Mouse (Mus musculus) urinary bladder, postnatal 4 days (tissue): Measurements from ENCODE around the gene Atp5h.
"Not testable (repeated sequence)": the region's sequence is repeated elsewhere in the genome, so short reads cannot be mapped to it uniquely, and the experiment has no call there.

ENCODE experiments used
- DNase-seq, 2 experiments: peaks; one replicate each; pipeline ENCODE4 v3.0.0; 2021 to 2022; ENCODE audit warnings: low spot score in 2 of 2

Gene Atp5h

GRCm38 (mm10) chr11:115400126-115400525 is 19.6 kb downstream of the Atp5h start:
- DNase-seq, result no peak

- no peak for DNase-seq
These were observed 21.7 kb downstream of the Atp5h start for GRCm38 (mm10) chr11:115398085-115398484.

DNA sequence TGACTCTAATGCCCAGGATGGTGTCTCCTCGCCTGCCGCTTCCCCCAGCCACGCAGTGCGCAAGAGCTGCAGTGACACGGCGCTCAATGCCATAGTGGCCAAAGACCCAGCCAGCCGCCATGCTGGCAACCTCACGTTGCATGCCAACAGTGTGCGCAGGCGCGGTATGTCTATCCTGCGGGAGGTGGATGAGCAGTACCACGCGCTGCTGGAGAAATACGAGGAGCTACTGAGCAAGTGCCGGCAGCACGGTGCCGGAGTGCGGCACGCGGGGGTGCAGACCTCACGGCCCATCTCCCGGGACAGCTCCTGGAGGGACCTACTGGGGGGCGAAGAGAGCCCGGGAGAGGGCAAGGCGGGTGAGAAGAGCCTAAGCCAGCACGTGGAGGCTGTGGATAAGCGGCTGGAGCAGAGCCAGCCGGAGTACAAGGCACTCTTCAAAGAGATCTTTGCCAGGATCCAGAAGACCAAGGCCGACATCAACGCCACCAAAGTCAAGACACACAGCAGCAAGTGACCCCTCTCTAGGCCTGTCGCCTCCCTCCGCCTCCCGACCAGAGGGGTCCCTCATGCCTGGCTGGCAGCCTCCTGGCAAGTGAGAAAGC is 25.9 kb downstream of the Atp5h start:
- DNase-seq, result no peak

- DNase-seq, result no peak
These were observed 28.4 kb downstream of the Atp5h start for GRCm38 (mm10) chr11:115391358-115391757.

GRCm38 (mm10) chr11:115386859-115387258 is 32.9 kb downstream of the Atp5h start:
- DNase-seq, result not testable (repeated sequence)

GRCm38 (mm10) chr11:115384587-115384986 is 35.2 kb downstream of the Atp5h start:
- no peak for DNase-seq

DNA sequence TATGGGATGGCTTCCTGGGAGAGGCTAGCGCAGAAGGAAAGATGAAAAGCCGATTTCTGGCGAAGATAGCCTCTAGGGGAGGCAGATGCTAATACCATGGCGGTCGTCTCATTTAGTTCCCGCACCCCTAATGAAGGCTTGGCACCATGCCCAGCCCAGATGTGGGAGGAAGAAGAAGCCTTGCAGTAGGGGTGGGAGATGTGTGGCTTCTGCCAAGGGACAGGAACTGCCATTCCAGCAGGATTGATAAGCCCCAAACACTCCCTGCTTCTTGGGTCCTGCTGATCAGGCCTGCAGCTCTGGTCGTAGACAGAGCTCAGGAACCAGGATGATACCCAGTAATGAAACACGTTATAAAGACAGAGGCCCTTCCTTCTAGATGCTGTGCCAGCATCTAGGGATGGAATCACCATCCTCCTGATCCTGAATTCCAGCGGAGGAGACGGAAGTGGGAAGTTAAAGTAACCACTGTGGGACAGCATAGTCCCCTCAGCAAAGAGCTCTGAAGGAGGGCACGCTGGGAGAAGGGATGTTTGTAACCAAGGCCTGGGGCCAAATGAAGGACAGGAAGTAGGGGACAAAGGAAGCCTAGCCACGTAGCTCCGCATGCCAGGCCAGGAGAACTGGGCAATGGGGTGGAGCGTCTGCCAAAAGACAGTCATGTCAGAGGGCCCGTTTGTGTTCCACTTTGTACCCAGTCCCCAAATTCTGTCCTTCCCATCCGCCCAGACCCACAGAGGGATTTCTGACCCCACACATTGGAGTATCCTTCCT is 35.9 kb downstream of the Atp5h start:
- DNase-seq, result peak in 1 of 2 experiments; percentile 43

DNA sequence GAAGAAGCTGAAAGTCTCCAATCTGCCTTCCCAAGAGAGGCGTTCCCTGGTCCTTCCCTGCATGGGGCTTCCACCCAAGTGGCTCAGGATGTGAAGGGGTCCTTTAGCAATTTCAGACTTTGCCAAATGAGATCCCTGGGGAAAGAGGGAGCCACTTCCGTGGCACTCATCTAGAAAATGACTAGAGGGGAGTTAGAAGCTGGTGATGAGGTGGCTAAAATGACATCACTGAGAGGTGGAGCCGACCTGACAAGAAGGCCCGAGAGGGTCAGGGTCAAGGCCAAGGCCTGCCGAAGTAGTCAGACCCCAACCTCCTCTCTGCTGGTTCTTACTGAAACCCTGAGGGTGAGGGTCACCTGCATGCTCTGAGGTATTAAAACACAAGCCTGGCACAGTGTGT is 36.9 kb downstream of the Atp5h start:
- DNase-seq, result no peak

- DNase-seq, result peak; percentile 88 to 92
These were observed 37.8 kb downstream of the Atp5h start, which contains the start of gene Cdr2l for GRCm38 (mm10) chr11:115381743-115382539. Gene Cdr2l, plus strand, starts transcription at chr11:115381916.

GRCm38 (mm10) chr11:115381276-115381675 is 38.5 kb downstream of the Atp5h start:
- no peak for DNase-seq

- DNase-seq, result no peak
These were observed 41.9 kb downstream of the Atp5h start for GRCm38 (mm10) chr11:115377854-115378253.

- no peak for DNase-seq
These were observed 42.5 kb downstream of the Atp5h start for GRCm38 (mm10) chr11:115377254-115377653.

GRCm38 (mm10) chr11:115376722-115377121 is 43.0 kb downstream of the Atp5h start:
- no peak for DNase-seq

DNA sequence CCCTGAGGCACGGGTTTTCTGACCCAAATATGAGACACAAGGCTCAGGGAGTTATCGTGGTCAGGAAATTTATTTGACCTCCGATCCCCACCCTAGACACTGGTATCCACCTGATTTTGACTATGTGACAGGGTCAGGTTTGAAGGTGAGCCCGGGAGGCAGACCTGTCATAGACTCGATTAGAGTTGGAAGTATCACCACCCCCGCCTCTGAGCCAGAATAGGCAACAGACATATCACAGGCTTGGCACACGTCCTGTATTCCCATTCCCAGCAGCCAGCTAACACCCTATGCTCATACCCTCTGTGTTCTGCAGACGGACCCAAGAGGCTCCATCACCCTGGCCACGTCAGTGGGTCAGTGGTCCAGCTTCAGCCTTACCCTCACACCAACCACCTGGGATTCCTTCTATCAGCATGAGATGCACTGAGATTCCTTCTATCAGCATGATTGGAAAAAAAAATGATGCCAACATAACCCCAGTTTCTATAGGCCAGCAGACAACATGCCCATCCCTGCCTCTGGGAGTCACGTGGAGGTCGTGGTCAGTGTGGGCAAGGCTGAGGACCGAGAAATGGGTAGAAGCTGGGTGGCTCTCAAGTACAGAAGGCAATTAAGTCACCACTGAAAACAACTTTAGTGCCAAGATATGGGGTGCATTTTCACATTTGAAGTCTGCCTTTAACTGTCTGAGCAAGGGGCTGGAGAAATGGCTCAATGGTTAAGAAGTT is 44.9 kb downstream of the Atp5h start:
- no peak for DNase-seq

GRCm38 (mm10) chr11:115373805-115374694 is 45.7 kb downstream of the Atp5h start:
- DNase-seq, result peak; percentile 44 to 75

DNA sequence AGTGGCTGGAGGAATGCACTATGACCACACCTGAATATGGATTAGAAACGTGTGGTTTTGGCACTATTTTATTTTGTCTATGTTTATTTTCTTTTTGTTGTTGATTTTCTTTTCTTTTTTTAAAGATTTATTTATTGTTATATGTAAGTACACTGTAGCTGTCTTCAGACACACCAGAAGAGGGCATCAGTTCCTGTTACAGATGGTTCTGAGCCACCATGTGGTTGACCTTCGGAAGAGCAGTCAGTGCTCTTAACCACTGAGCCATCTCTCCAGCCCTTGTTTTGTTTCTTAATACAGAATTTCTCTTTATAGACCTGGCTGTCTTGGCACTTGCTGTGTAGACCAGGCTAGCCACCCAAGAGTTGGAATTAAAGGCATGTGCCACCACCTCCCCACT is 47.0 kb downstream of the Atp5h start:
- DNase-seq, result no peak

DNA sequence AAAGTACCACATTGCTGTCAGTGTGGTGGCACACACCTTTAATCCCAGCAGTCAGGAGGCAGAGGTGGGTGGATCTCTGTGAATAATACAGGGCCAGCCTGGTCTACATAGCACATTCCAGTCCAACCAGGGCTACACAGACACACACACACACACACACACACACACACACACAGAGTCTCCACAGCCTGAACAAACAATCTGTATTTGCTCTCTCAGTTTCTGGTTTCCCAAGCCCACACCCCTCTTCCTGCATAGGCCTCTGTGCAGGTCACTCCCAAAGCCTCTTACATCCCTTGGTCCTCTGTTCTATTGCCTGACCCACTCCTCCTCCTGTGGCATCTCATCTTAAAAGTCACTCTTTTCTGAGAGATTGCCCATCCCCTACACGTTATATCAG is 47.7 kb downstream of the Atp5h start:
- DNase-seq, result no peak

DNA sequence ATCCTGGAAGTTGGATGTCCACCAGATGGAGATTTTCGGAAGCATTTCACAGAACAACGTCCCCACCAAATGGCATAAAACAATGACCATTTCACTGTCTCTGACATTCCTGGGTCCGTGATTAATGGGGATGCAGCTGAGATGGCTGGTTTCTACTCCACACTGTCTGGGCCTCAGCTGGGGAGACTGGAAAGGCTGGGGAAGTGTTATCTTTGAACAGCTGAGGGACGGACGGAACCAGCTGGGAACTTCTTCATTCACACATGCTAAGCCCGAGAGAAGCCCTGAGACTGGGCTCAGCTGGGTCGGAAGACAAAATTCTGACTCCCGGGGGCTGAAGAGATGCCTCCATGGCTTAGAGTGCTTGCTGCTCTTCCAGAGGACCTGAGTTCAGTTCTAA is 48.4 kb downstream of the Atp5h start:
- DNase-seq, result no peak

GRCm38 (mm10) chr11:115370368-115370767 is 49.4 kb downstream of the Atp5h start:
- no peak for DNase-seq

GRCm38 (mm10) chr11:115367395-115367944 is 52.3 kb downstream of the Atp5h start, which contains the start of gene Hid1:
Gene Hid1, minus strand, starts transcription at chr11:115367756.
- DNase-seq, result peak; percentile 66 to 74
